Mouse (Mus musculus) layer of hippocampus, adult 18-20 months (tissue): ENCODE measurements around the gene Spsb1. TPM values are rescaled to one million over a fixed set of nuclear protein-coding genes. Genes with fewer than 3 reads are reported as not detected.
A peak's percentile ranks its signal among the peaks of the same experiment; 100 is the strongest.

Experiments
- DNase-seq, 2 experiments: peaks; one replicate each; pipeline ENCODE4 v3.0.0; 2022; ENCODE audit warnings: low spot score in 2 of 2
- total RNA-seq, 2 experiments: library from RNA; stranded (reverse); gene quantifications; 2 replicates each; pipeline ENCODE4 v1.2.3; 2021

Gene Spsb1
- total RNA-seq, 2 experiments from 2014 or later, result 27.2 to 36.3 TPM

DNA sequence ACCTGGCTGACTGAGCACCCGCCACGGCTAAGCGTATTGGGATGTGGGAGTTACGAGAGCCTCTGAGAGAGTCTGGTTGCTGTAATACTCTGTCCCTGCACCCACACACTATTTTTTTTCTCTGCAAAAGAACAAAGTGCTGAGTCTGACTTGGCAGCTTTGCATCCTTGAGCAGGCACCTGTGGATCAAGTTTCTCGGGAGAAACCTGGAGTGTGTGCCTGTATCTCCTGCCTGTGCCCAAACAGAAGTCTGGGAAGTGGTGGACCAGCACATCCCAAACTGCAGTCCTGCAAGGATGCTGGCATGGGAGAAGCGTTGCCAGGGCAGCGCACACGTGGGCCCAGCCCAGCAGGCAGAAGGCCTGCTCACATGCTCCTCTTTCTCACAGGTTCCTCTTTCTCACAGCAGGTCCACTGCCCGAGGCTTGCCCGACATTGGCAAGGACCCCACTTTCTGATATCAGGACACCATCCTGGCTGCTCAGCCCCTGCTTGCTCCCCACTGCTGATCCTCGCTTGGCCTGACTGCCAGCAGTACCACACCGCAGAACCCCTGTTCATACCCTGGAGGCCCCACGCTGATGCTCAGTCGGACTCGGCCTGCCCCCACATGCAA lies 36.3 kb downstream of the Spsb1 start:
- peak; percentile 28 to 80 for DNase-seq

DNA sequence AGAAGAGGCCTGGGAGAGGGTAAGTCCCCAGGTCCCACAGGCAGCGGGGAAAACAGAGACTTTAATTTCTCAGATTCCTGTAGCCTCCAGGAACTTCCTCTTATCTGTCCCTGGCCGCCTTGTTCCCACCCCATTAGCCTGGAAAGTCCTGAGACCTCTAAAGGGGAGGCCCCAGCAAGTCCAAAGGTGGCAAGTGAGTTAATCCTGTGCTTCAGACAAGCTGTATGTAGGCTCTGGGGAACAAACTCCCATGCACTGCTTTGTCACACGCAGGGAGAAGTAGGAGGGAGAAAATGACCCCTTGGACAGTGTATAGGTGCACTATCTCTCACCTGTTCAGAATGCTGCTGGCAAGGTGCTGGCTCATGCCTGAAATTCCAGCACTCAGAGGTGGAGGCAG lies 38.0 kb downstream of the Spsb1 start:
- DNase-seq, result no peak

DNA sequence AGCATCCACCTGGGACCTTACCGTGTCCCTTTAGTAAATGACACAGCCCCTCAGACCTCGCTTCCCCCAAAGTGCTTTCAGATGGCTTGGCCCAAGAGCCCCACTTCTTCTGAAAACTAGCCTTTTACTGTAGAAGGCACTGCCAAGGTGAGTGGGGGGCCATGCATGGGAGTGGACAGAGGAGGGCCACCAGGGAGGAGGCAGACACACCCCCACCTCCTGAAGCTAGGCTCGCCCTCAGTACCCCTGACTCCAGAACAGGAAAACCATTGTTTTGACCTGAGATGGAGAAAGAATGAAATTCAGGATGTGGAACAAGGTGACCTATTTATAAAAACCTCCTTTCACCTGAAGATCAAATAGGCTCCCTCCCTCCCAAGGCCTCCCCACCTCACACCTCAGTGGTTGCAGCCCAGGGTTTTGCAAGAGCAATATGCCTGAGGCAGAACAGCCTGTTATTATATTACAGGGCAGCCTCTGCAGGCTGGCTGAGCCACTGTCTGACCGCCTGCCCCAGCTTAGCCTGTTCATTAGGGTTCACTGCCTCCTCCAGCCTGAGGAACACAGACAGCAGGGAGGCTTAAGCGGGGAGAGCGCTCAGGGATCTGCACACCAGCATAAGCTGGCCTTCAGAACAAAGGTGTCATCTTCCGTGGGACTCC lies 41.0 kb downstream of the Spsb1 start:
- DNase-seq, result no peak

DNA sequence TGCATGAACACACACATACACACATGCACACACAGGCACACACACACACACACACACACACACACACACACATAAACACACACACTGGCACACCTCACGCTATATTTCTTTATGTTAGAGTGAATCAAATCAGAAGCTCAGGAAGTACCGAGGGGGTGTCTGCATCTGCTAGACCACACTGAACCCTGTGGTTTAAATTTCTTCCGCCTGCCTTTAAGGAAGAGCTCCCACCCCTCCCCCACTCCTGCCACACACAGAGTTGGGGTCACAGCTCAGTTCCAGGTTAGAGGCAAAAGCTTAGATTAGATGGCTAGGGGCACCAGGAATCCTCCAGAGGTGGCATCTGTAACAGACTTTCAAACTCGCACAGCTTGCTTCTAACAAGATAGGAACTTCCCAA lies 42.4 kb downstream of the Spsb1 start:
- DNase-seq, result no peak

DNA sequence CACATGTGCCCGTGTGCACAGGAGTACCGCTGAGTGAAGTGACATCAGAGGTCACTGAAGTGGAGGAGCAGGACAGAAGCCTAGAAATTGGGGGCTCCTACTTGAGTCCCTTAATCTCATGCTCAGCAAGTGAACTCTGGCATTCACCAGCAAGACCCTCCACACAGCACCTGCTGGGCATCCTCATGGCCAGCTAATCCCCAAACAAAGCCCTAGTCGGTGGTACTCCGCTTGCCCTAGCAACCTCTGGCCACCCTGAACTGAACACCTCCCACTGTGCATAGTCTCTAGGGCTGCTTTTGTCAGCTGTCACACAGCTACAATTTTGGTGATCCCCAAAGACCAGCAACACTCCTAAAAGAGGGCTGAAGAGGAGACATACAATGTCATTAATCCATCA lies 44.3 kb downstream of the Spsb1 start:
- no peak for DNase-seq

DNA sequence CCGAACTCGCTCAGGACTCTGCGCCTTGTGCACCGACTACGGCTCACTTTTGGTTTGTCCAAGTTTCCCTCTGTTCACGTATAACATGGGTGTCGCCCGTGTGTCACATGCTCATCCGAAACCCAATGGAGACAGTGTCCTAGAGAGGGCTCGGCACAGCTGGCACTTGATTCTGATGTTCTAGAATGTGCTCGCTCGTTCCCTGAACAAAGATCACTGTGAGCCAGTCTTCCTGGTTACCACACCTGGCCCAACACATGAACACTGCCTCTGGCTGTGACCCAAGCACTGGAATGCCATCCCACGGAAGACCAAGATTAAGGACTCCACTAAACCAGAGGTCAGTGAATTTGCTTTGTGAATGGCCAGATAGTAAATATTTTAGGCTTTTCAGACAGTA lies 45.3 kb downstream of the Spsb1 start:
- no peak for DNase-seq

DNA sequence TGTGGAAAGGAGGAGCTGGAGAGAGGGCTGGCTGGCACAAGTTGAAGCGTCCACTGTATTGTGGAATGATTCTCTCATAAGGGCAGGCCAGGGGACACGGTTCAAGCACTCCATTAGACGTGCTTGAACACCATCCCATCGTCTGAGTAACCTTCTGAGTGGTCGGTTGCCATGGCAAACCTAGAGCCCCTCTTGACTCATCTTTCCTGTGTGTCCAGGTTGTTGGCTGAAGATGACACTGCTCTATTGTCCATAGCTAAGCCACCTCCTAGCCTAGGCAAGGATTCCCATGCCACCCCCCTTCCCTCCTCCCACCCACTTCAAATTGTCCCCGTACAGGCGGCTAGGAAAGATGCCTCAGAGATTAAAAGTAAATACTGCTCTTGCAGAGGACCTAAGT lies 45.9 kb downstream of the Spsb1 start:
- DNase-seq, result no peak

DNA sequence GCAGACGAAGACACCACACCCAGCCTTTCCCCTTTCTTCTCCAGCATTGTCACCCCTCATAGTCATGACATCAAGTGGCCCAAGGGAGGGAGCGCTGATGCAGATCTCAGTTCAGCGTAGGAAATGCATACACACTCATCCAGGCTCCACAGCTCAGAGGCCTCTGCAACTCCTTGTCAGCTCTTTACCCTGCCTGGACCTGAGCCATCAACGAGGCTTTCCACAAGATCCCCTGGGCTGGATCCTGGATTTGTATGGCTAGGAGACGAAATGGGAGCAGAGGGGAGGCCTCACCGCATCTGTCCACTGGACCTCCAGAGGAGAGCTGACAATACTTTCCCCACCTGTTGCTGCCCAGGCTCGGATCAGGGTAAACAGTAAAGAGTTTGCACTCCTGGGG lies 47.2 kb downstream of the Spsb1 start:
- no peak for DNase-seq

DNA sequence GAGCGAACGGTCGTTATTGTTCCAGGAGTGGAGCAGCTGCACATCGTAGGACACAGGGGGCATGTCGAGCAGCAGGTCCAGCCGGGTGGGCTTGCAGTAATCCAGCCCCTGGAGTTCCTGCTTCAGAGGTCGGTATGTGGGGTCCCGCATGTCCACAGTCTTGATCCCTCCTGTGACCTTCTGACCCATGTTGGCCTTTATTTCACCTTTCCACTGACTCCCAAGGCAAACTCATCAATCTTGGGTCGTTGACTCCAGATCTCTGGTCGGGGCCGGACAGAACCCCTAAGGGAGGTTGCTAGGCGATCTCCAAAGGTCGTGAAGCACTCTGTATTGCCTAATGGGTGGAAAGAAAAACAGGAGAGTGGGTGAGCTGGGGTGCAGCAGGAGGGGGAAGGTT lies 47.9 kb downstream of the Spsb1 start:
- no peak for DNase-seq

DNA sequence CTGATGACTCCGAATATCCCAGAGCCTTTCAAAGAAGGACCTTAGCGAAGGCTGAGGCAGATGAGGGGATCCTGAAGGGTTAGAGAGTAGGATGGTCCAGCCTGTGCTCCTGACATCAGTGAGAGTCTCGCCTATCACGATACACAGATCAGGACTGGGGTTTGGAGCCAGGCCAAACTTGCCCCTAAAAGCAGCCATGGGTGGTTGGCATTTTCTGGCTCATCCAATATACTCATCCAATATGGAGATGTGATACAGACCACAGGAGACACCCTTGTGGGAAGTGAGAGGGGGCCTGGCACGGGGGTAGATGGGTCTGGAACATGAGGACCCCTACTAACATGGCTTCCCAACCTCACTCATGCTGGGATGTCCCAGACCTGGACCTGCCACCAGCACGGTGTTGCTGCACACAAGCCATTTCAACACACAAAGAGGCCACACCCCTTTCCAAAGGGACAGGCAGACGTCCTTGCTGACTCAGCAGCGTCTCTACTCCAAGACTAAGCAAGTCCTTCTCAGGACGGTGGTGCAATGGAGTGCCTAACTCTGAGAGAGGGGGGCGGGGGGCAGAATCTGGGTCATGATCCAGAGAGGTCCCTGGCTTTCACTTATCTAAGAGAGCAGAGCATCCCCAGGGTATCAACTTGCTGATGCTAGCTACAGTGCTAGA lies 49.4 kb downstream of the Spsb1 start:
- DNase-seq, result no peak

DNA sequence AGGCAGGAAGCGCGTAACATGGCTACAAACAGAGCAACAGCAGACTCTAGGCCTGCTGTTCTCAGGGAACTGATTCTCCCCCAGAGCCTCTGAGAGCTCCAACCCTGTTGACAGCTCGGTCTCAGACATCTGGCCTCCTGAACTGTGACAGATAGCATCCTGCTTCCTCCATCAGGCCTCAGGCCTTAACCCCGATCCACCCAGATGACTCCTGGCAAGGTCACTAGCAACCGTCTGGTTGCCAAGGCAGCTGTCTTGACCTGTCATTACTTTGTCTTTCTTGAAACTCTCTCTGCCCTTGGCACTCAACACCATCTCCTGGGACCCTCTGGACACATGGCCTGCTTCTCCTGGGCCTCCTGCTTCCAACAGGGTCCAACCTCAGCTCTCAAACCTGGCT lies 51.8 kb downstream of the Spsb1 start:
- DNase-seq, result no peak

DNA sequence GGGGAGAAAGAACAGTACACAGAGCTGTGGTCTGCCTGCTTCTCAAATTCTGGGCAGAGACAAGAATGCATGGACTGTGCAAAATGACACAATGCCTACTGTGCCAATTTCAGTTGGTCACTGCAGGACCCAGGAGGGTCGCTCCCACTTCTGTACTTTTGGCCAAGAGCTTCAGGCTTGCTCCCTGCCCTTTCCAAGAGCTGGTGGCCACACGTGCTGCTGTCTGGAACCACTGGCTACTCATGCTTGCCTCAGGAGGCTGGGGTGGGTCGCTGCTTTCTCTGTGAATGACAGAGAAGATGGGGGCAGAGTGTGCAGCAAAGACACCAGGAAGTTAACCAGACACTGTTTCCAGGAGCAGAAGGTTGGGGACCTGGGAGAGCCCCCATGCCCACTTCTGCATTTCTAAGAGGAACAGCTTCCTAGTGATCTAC lies 53.5 kb downstream of the Spsb1 start:
- DNase-seq, result no peak

DNA sequence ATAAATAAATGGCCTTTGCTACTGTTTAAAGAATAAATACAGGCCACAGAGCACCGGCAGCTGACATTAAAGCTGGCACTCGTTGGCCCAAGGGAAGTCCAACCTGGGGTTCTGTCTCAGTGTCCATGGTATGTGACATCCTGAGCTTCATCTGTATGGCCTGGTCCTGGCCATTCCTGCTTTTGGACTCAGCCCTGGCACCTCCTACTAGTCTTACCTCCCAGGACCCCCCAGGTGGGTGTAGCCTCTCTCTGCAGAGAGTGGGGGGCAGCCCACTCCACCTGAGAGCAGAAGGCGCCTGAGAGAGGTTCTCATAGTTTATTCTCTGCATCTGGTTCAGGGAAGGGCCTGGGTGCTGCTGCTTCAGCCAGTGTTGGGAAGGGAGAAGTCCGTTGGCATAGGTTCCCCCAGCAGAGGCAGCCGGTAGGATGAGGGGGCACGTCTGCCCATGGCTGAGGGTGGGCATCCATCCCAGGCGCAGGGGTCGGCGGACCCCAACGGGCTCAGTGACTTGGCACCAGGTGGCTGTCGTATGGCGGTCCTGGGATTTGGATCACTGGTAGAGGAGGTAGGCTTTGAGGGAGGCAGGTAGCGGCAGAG lies 57.1 kb downstream of the Spsb1 start:
- DNase-seq, result no peak

DNA sequence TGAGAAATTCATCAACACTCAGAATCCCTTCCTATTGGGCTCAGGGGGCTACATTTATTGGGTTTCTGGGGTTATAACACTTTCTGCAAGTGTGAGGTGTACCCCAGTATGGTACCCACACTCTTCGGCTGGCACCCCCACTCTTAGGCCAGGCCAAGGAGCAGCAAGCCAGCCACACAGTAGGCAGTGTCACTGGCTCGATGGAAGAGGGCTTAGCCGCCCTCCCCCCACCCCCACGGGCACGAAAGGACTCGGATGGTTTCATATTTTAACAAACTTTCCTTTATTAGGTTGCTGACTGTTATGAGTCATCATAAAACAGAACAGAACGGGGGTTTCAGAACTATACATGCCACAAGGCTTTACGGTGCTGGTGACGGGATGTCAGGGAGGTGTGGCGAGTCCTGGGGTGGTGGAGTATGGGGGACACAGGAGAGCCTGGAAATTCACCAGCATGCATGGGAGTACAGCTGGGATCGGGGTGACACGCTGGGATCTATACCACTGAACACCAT lies 58.8 kb downstream of the Spsb1 start:
- no peak for DNase-seq

DNA sequence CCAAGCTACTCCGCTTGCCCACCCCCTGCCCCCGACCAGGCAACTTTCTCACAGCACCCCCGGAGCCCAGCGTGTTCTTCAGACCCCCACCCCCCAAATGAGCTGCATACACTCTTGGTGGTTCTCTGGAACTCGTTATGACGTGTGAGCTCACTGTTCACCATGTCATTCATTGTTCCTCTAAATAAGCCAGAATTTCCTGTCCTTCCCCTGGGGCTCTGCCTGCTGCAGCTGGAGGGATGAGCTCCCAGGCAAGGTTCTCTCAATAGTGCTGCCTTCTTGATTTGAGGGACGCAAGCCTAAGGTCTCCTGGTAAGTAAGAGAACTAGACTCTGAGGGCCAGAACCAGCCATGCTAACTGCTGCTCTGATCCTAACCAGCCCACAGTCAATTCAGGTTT lies 59.6 kb downstream of the Spsb1 start:
- no peak for DNase-seq

DNA sequence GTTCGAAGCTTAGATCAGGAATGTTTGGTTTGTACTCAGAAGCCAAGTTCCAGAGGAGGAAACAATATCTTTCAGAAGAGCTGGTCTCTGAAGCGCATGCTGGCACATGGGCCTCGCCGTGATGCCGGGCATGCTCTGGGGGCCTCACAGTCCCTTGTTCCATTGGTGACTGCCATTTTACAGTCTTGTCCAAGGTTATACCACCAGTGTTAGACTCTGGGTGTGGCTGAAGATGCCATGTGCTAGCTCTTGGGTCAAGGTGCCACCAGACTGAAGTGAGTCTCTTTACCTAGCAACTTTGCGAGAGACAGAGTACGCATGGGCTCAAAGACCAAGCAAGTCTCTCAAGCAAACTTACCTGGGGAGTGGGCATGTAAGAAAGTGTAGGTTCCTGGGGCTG lies 60.5 kb downstream of the Spsb1 start:
- DNase-seq, result no peak

DNA sequence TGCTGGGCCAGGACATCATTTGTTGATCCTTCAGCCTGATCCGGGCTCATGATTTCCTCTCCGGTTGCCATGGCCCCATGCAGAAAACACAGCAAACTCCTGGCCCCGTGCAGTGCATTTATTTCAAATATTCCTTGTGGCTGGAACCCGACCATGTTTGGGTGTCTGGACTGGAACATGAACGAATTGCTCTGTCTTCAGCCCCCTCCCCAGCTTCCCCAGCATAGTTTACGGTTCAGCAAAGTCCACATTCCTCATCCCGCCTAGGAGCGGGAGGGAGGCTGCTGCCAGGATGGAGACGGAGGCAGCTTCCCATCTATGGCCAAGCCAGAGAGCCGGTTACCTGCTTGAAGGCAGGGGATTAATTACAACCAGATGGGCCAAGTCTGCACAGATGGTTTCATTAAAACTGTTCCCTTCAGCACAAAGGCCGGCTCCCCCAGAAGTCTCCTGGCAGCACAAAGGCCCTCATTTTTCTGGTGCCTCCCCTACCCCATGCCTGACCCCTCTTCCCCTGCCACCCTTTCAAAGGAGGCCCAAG lies 61.2 kb downstream of the Spsb1 start:
- no peak for DNase-seq

DNA sequence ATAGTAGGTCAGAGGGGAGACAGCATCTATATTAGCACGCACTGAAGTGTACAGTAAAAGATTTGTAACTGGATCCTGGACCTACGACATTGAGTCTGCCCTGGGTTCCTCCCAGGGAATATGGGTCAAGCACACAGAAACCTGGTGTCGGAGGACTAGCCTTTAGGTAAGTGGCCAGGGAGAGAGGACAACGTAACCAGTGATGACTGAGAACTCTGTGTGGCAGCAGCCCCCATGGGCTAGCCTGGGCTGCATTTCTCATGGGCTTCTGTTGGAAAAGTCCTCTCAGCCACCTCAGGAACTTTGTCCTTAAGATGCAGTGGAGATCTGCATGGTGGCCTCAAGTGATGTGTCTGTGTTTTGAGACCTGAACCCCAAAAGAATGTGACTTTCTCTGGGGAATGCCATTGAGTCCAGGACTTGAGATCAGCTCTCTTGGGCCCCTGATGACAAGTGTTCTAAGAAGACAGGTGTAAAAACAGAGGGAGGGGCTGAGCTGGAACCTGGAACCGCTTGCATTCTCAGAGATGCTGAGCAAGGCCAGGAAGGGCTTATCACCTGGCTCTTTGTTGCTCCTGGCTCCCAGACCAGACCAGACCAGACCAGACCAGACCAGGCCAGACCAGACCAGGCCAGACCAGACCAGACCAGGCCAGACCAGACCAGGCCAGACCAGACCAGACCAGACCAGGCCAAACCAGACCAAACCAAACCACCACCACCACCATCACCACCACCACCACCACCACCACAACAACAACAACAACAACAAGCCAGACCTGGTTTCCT lies 63.5 kb downstream of the Spsb1 start:
- DNase-seq, result no peak

DNA sequence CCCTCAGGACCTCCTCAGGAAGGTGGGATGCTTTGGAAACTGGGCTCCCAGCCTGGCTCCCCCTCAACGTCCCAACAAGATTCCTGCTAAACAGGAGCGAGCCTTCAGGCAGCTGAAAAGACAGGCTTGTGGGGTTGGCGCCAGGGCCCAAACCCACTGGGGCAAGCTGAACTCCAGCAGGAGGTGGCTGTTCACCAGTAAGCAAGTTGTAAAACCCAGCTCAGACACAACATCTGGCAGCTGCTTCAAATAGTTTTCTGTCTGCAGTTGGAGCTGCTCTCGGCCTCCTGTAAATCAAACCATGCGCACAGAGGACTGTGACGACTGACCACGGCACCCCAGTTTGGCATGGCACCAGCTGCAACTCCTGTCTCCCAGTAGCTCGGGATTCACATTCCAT lies 64.3 kb downstream of the Spsb1 start:
- DNase-seq, result no peak

DNA sequence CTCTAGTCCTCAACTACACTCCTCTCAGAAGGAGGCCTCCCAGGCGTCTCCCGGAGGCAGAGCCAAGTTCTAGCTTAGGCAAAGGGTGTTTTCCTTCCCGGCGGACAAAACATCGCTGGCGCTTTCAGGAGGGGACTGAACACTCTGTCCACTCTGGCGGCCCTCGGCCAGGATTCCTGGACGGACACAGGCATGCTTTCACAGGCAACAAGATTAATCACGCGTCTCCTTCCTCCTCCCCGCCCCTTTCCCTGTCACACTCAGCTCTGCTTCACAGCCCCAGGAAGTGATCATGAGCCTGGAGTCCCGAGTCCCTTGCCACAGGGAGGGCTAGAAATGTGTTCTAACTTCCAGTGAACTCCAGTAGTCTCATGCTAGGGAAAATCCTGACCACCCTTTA lies 65.0 kb downstream of the Spsb1 start:
- peak in 1 of 2 experiments; percentile 86 for DNase-seq
